Mouse (Mus musculus): ENCODE measurements around the gene Pptc7. TPM values are rescaled to one million over a fixed set of nuclear protein-coding genes. Genes with fewer than 3 reads are reported as not detected.

The Pptc7 gene
- total RNA-seq (2022) = 100 to 1,000 TPM; 103 to 141 (median 121) TPM

DNA sequence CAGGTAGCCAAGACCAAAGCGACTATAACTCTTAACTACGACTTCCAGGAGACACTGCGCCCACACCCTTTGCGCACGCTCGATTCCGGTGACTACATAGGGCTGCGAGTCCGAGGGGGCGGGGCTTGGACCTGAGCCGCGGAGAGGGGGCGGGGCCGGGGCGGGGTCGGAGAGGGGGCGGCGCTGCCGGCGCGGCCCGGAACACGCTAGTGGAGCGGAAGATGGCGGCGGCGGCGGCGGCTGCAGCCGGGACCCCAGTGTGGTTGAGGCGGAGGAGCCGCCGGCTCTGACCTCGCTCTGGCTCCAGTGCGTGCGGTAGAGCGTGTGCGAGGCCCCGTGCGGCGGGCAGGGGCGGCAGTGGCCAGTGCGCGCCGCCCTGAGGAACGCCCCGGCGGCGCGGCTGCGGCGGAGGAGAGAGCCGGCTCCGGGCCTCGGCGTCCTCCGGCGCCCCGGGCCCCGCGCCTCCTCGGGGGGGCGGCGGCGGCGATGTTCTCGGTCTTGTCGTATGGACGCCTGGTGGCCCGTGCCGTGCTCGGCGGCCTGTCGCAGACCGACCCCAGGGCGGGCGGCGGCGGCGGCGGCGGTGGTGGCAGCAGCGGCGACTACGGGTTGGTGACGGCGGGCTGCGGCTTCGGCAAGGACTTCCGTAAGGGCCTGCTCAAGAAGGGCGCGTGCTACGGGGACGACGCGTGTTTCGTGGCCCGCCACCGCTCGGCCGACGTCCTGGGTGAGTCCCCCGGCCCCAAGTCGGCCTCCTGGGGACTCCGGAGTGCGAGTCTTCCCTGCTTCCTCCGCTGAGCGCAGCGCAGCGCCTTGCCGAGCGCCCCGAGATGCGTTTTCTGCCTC is at the start of gene Pptc7:
Pptc7 (plus strand) TSS at position 183 of the 846 bp plus-strand sequence.
- DNase-seq (ENCODE audit: low spot score) = peak; percentile 86

DNA sequence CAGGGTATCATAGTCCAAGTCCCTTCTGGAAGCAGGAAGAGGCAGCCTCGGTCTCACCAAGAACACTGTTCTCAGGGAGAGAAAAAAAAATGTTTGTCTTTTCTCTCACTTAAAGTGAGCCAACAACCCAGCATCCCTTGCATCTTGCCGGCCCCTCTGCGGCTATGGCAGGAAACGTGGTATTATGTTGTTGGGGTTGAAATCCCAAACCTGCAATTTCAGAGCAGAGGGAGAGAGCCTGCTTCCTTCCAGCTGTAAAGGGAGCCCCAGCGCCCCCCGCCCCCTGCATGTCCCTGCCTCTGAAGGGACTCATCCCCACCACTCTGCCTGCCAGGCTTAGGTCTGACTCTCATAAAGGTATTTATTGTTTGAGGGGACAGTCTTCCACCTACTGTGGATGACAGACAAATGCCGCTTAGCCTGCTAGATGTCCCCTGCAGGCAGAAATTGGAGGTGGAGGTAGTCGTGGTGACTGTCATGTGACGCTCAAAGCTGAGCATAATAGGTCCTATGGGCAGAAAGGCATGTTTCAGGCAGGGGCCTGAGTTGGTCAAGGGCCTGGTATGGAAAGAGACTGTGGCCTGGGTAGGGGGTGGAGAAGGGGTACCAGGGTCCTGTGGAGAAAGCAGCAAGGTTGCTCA is 48.8 kb upstream of the Pptc7 start:
- no peak for DNase-seq (ENCODE audit: low spot score)

DNA sequence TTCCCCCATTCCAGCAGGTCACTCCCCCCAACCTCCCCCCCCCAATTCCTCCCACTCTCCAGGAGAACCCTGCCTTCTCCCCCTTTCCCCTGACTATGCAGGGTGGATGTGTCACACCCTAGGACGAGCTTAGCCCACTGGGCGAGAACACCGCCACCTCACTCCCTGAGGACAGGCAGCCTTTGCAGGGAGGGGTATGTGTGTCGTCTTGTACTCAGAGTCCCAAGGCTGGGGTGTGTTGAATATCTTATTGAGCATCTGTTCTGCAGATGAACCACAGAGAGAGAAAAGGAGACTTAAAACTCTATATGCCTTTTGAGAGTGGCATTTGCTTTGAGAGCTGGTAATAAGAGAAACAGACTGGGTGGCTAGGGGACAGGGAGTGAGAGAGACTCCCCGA is 47.0 kb upstream of the Pptc7 start:
- no peak for DNase-seq (ENCODE audit: low spot score)

DNA sequence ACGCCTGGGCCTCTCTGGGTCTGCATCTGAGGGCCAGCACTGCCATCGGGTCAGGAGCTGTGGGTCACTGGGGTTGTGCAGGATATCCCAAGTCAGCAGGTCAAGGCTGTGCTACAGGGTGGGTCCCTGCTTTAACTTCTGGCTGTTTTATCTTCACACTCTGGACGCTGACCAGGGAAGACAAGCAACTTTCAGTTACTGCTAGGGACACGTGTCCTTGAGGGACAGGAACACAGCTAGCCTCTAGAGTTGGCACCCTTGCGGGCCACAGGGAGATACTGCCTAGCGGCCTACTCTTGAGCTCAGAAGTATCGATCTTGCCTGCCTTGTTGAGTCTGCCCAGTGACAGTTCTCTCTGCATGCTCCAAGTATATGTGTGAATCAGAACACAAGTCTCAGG is 44.5 kb upstream of the Pptc7 start:
- no peak for DNase-seq (ENCODE audit: low spot score)

DNA sequence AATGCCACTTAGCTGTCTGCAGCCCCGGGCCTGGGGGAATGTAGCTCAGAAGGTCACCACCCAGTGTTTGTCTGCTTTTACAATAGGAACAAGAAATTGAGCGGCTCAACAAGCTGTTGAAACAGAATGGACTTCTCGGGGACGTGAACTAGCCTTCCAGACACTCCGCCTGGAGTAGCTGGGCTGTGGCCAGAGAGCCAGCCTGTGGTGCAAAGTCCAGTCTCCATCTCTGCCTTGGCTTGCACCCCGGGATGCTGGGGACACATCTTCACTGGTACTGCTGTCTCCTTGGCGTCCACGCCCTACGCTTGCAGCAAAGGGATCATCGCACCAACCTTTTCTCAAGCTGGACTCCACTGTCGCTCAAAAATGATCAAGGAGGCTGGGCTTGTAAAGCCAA is 43.6 kb upstream of the Pptc7 start:
- DNase-seq (ENCODE audit: low spot score) = no peak

DNA sequence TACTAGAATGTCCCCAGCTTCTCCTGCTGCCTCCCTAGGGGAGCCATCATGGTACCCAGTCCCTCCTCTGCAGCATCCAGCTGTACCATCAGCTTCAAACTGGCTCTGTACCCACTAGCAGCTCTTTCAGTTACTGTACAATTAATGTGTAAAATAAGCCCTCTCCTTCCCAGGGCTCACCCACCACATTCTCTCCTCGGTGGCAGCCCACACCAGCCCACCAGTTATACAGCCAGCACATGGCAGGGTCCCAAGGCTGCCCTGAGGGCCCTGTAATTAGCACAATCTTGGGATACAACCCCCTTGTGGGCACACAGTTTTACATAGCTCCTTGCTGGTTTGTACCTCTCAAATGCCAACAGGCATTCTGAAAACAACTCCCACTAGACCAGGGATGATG is 43.2 kb upstream of the Pptc7 start:
- no peak for DNase-seq (ENCODE audit: low spot score)

DNA sequence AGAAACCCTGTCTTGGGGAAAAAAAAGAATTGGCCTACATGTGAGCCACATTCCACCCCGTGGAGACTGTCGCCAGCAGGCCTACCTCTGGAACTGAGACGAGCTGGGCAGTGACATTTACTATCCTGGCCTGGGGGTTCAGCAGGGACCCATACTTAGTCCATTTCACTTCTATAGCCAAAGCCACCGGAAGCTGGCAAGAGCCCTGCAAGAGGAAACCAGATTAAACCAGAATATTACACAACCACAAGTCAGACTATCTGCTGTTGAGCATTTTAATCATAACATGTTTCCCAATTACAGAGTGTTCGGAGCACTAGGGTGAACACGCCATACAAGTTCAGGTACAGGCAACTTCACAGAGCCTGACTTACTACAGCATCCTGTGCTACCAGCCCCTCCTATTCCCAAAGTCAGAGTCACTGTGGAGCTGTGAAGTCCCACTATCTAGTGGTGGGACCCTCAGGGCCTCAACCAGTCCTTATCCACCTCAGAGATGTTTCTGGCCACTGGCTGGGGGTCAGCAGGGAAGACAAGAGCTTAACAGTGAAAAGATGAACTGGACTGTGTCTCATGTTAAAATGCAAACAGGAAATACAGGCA is 41.5 kb upstream of the Pptc7 start:
- peak; percentile 24 for DNase-seq (ENCODE audit: low spot score)

DNA sequence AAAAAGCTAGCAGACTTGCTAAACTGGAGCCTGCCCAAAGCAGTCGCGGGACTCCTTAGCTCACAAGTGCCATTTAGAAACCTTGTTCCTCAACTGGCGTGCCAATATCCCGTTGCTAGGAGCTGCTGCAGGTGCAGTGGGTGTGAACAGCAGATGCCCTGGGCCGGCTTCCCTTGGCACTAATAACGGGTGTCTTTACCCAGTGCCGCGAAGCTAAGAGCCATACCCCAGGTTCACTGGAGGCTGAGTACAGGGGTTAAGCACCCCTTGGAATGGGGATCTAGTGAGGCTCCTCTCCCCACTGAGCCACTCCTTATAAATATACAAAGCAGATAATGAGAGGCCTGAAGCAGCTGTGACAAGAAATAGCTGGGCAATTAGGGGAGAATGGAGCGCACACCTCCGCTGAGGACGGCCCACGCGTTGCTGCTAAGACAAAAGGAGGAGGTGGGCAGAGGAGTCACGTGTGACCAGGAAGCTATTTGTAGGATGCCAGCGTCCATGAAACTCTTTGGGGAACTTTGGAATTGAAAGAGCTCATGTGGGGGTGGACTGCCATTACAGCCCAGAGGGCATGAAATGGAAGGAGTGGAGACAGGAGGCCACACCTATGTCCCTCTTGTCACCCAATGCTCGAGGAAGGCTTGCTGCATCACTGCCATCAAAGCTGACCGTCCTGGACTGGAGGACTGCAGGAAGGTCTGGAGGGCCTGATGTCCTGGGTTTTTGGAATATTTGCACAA is 40.2 kb upstream of the Pptc7 start:
- no peak for DNase-seq (ENCODE audit: low spot score)

DNA sequence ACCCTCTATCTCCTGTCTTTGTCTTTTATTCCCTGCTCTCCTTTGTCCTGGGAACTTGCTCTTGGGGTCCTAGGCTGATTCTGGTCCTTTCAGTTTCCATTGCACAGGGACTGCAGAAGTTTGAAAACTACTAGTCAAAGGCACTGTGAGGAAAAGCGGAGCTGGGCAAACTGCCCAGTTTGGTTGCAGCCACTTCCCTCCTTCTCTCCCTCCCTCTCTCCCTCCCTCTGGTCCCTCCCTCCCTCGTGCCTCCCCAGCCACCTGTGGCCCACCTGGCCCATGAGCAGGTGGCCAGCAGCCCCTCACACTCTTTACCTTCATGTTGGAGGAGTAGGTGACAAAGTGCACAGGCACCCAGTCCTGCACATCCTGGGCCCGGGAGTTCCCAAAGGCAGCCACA is 39.0 kb upstream of the Pptc7 start:
- DNase-seq (ENCODE audit: low spot score) = no peak

DNA sequence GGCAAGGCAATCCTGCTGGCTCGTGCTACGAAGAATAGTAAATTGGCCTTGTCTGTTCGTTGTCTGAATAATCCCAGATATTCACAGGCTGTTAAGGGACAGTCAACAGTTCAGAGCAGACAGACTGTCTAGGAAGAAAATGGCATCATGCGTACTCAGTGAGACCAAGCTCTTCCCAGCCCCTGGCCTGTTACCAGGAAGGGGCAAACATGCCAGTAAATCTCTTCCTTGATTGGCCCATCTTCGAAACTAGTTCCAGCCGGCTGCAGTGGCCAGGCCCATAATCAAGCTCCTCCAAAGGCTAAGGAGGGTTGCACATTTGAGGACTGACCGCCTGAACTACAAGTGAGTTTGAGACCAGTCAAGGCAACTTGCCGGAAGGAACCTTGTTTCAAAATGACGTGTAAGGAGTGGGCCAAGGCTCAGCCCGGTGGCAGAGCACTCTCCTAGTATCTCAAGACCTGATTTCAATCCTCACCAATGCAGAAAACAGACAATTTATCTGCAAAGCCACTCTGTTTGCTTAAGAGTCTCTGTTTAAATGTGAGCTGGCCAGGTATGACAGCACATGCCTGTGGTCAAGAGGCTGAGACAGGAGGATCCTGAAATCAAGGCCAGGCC is 37.5 kb upstream of the Pptc7 start:
- DNase-seq (ENCODE audit: low spot score) = no peak

DNA sequence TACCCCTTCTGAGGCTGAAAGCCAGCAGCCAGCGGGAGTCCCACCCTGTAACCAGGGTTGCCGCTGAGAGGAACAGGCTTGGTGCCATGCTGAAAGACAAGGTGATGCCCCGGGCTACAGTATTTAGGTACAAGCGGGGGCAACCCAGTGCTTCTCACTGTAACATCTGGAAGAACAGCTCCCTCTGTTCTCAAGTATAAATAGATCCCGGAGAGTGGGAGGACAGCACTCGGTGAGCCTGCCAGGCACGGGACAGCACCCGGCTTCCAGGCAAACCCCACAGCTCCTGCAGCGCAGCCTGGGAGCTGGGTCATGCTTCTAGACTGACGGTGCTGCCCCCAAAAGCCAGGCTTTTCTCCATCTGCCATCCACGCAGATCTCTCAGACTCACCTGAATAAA is 36.6 kb upstream of the Pptc7 start:
- peak; percentile 61 for DNase-seq (ENCODE audit: low spot score)

DNA sequence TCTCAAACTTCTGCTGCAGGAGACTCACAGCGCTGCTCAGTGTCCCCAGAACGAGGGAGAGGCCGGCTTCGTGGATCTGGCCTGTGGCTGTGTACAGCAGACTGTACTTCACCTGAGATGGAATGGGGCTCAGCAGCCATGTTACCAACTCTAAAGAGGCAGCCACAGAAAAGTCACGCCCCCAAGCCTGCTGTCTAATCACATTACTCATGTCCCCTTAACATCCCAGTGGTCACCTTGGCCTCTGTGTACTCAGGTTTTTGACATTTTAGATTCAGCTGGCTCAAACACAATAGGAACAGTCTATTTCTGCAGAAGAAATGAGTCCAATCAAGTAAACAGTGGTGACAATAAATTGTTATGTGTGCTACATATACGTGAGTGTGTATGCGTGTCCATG is 36.2 kb upstream of the Pptc7 start:
- no peak for DNase-seq (ENCODE audit: low spot score)

DNA sequence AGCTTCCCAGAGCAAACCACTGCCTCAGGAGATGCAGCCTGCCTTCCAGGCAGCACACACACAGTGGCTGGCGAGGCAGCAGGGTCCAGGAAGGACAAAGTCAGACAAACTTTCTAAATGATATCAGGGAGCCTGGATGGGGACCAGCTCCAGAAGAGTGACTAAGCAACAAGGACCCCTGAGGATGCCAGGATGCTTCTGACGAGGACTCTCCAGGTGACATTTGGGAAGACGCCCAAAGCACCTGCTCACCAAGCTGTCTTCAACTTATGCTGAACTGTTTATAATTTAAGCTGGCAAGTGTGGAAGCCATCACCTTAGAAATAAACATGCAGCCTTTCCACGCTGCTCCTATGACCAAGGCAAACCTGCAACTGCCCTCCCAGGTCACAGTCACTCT is 34.9 kb upstream of the Pptc7 start:
- DNase-seq (ENCODE audit: low spot score) = no peak

DNA sequence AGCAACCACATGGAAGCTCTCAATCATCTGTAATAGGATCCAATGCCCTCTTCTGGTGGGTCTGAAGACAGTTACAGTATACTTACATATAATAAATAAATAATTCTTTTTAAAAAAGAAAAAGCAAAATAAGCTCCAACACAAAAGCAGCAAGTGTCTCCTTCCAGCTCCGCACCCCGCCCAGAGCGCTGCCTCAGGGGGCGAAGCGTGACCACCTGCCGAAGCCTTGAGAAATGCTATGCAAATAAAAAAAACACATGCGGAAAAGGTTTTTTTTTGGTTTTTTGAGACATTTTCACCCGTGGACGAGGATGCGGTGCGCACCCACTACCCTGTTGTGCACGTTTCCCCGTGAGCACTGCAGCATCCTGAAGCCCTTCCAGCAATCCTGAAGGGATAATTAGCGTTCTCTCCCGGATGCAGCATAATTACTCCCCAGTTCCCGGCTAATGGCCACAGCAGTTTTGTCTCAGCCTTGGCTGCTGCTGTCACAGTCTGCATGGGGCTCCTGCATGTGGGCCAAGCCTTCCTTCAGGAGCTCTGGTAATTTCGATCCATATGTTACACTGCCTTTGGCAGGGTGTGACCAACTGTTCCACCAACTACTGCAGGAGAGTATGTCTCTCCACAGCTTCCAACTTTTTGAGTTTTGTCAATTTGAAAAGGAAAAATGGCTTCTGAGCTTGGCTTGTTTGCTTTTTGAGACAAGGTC is 32.1 kb upstream of the Pptc7 start:
- no peak for DNase-seq (ENCODE audit: low spot score)

DNA sequence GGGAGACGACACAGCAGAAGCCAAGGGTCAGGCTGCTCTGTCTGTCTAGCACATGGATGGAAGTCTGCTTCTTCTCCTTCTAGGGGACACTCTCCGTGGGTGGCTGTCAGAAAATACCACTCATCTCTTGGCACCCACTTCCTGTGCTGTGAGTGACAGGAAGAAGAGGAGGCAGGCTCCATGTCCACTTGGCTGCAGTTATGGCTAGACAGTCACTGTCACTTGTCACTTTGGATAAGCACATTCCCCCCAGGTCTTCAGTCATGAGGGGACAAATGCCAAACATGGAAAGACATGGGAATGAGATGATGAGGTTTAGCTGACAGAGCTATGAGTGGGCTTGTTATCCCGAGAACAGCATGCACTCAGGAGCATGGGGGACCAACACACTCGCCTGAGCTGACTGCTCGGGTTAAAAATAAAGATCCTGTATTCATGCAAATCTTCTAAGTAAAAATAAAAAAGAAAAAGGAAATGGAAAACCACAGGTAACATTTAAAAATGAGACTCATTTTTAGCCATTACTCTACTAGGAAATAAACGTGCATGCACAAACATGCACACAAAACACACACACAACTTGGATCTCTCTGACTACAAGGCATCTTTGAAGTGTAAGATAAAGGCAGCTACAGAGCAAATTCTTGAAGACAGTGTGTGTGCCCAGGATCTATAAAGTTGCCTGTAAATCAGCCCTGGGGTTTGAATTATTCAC is 26.0 kb upstream of the Pptc7 start:
- DNase-seq (ENCODE audit: low spot score) = no peak

DNA sequence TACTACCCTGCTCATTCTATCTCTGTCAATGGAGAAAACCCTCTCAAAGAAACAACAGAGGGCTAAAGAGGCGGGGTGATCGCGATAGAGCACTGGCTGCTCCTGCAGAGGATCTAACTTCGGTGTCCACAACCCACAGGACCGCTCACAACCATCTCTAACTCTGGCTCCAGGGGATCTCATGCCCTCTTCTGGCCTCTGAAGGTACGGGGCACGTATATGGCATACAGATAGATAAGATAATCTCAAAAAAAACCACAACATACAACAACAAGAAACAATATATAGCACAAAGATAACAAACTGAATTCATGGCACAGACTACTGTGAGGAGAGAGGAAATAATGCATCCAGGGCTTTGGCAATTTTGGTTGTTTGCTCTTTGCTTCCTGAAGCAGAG is 22.1 kb upstream of the Pptc7 start:
- no peak for DNase-seq (ENCODE audit: low spot score)

DNA sequence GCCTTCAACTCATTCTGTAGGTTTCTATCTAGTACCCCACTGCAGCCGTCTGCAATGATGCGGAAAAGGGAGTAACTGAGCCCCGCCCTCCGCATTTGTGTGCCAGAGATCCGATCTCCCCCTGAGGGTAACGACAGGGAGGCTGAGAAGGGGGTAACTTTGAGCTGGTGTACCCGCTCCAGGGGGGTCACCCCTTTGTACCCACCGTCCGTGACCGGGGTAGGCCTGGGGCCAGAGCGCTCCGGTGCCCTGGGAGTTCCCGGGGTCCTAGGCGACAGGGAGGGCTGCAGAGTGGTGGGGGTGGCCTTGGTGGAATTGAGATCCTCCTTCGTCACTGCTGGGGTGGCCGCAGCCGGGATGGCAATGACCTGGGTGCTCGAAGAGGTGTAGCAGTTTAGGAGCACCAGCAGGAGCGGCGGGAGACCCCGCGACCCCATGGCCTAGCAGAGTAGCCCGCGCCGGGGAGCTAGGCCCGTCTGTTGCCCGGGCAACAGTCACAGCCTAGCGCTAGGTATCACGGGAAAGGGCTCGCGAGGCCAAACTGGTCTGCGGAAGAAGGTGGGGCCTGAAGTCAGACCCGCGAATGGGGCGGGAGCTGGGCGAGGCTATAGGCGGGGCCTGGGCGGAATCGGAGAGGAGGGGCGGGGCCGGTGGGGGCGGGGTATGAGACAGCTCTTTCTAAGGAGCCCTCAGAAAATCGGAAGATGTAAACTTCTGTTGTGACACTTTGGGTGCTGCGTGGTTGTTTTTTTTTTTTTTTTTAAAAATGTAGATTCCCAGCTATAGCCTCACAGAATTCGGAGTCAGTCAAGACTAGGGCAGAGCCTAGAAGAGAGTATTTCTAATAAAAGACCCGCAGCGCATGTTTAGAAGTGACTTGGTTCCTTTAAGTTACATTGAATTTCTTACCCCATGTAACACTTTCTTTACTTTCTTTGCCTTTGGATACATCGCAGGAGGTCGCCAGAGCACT is 19.9 kb upstream of the Pptc7 start, which contains the start of gene Tctn1:
Tctn1 (minus strand) TSS at position 528 of the 973 bp plus-strand sequence.
- peak; percentile 85 for DNase-seq (ENCODE audit: low spot score)

DNA sequence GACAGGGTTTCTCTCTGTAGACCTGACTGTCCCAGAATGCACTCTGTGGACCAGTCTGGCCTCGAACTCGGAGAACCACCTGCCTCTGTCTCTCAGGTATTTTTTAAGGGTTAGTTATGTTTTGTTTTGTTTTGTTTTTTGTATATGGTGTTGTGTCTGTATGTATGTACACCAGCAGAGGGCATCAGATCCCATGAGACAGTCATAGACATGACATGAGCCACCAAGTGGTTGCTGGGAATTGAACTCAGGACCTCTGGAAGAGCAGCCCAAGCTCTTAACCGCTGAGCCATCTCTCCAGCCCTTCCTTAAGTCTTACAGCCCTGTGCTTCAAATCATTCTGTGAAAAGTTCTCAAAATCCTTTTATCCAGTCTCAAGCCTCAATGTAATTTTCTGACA is 19.0 kb upstream of the Pptc7 start:
- no peak for DNase-seq (ENCODE audit: low spot score)

DNA sequence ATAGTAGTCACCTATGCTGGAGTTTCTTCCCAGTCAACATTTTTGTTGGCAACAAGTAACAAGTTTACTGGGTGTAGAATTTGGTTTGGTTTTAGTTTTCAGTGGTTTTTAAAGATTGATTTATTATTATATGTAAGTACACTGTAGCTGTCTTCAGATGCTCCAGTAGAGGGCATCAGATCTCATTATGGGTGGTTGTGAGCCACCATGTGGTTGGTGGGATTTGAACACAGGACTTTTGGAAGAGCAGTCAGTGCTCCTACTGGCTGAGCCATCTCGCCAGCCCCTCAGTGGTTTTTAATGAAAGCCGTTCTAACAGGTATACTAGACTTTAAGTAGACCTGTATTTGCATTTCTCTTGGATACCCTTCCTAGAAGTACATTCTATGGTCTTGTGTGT is 18.2 kb upstream of the Pptc7 start:
- no peak for DNase-seq (ENCODE audit: low spot score)
